Mouse (Mus musculus): ENCODE results near the gene Tmem132a. TPM values are rescaled to one million over a fixed set of nuclear protein-coding genes. Genes with fewer than 3 reads are reported as not detected.

The Tmem132a gene
- polyA plus RNA-seq, 1 experiment = 11.0 TPM

GRCm38 (mm10) chr19:10816462-10816861 lies 53.3 kb downstream of the Tmem132a start:
- H3K36me3 ChIP-seq (ENCODE audit: control insufficient read depth, insufficient read depth, low read length) = peaks cover 30% of the 10 kb centered on the region
- H3K27ac ChIP-seq (ENCODE audit: control insufficient read depth, insufficient read depth, low read length) = no peak overlapping the region
- DNase-seq = no peak
- TF ChIP-seq CTCF (IDR thresholded peaks at IDR 0.05; ENCODE audit: borderline replicate concordance, control insufficient read depth, extremely low read depth, insufficient read depth, low read length, poor library complexity) (no peak), POLR2A (IDR thresholded peaks at IDR 0.05; ENCODE audit: control insufficient read depth, extremely low read depth, insufficient read depth, low read length, poor library complexity) (no peak)
- 12% methylated on average over 2 of the region's 2 CpGs for WGBS
- H3K4me1 ChIP-seq (replicated peaks; ENCODE audit: control insufficient read depth, insufficient read depth, low read length) = peaks cover 21% of the 10 kb centered on the region
- H3K4me3 ChIP-seq (ENCODE audit: control insufficient read depth, insufficient read depth, low read length) = no peak overlapping the region
- H3K27me3 ChIP-seq (ENCODE audit: control insufficient read depth, insufficient read depth, low read length) = no peaks in the 10 kb centered on the region

- 93% methylated on average over 6 of the region's 6 CpGs for WGBS
- no peak overlapping the region for H3K27ac ChIP-seq (ENCODE audit: control insufficient read depth, insufficient read depth, low read length)
- TF ChIP-seq POLR2A (IDR thresholded peaks at IDR 0.05; ENCODE audit: control insufficient read depth, extremely low read depth, insufficient read depth, low read length, poor library complexity) (no peak), CTCF (IDR thresholded peaks at IDR 0.05; ENCODE audit: borderline replicate concordance, control insufficient read depth, extremely low read depth, insufficient read depth, low read length, poor library complexity) (no peak)
- H3K27me3 ChIP-seq (ENCODE audit: control insufficient read depth, insufficient read depth, low read length) = no peaks in the 10 kb centered on the region
- no peak overlapping the region for H3K4me3 ChIP-seq (ENCODE audit: control insufficient read depth, insufficient read depth, low read length)
- DNase-seq = no peak
- peaks cover 30% of the 10 kb centered on the region for H3K36me3 ChIP-seq (ENCODE audit: control insufficient read depth, insufficient read depth, low read length)
- peaks cover 17% of the 10 kb centered on the region for H3K4me1 ChIP-seq (replicated peaks; ENCODE audit: control insufficient read depth, insufficient read depth, low read length)
Measured at GRCm38 (mm10) chr19:10815871-10816270, 53.9 kb downstream of the Tmem132a start.

- H3K27ac ChIP-seq (ENCODE audit: control insufficient read depth, insufficient read depth, low read length) = no peak overlapping the region
- no peak for TF ChIP-seq CTCF (IDR thresholded peaks at IDR 0.05; ENCODE audit: borderline replicate concordance, control insufficient read depth, extremely low read depth, insufficient read depth, low read length, poor library complexity)
- no peak for TF ChIP-seq POLR2A (IDR thresholded peaks at IDR 0.05; ENCODE audit: control insufficient read depth, extremely low read depth, insufficient read depth, low read length, poor library complexity)
- 95% methylated on average over 7 of the region's 7 CpGs for WGBS
- H3K4me3 ChIP-seq (ENCODE audit: control insufficient read depth, insufficient read depth, low read length) = no peak overlapping the region
- peaks cover 20% of the 10 kb centered on the region for H3K4me1 ChIP-seq (replicated peaks; ENCODE audit: control insufficient read depth, insufficient read depth, low read length)
- DNase-seq = no peak
- peaks cover 33% of the 10 kb centered on the region for H3K36me3 ChIP-seq (ENCODE audit: control insufficient read depth, insufficient read depth, low read length)
- H3K27me3 ChIP-seq (ENCODE audit: control insufficient read depth, insufficient read depth, low read length) = no peaks in the 10 kb centered on the region
Measured at GRCm38 (mm10) chr19:10813905-10814304, 55.8 kb downstream of the Tmem132a start.

DNA sequence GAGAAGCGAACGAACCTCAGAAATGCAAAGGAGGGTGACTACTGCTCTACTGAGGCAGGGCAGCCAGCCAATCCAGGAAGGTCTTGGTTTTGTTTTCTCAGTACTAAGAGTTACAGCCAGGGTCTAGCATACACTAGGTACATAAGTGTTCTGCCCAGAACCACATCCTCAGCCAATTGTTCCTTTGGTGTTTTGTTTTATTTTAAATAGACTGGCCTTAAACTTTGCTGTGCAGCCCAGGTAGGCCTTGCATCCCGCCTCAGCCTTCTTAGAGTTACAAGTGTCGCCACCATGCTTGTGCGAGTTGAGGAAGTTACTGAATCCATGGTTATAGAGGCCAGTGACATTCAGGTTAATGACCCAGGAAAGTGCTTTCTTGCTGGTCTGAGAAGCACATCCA lies 56.7 kb downstream of the Tmem132a start:
- no peak overlapping the region for H3K4me3 ChIP-seq (ENCODE audit: control insufficient read depth, insufficient read depth, low read length)
- no peak overlapping the region for H3K27ac ChIP-seq (ENCODE audit: control insufficient read depth, insufficient read depth, low read length)
- peaks cover 37% of the 10 kb centered on the region for H3K36me3 ChIP-seq (ENCODE audit: control insufficient read depth, insufficient read depth, low read length)
- peaks cover 16% of the 10 kb centered on the region for H3K4me1 ChIP-seq (replicated peaks; ENCODE audit: control insufficient read depth, insufficient read depth, low read length)
- H3K27me3 ChIP-seq (ENCODE audit: control insufficient read depth, insufficient read depth, low read length) = no peaks in the 10 kb centered on the region
- WGBS = 93% methylated on average over 5 of the region's 5 CpGs
- DNase-seq = no peak
- no peak for TF ChIP-seq POLR2A (IDR thresholded peaks at IDR 0.05; ENCODE audit: control insufficient read depth, extremely low read depth, insufficient read depth, low read length, poor library complexity)
- TF ChIP-seq CTCF (IDR thresholded peaks at IDR 0.05; ENCODE audit: borderline replicate concordance, control insufficient read depth, extremely low read depth, insufficient read depth, low read length, poor library complexity) = no peak

GRCm38 (mm10) chr19:10811471-10811870 lies 58.3 kb downstream of the Tmem132a start:
- TF ChIP-seq POLR2A (IDR thresholded peaks at IDR 0.05; ENCODE audit: control insufficient read depth, extremely low read depth, insufficient read depth, low read length, poor library complexity) (no peak), CTCF (IDR thresholded peaks at IDR 0.05; ENCODE audit: borderline replicate concordance, control insufficient read depth, extremely low read depth, insufficient read depth, low read length, poor library complexity) (no peak)
- H3K4me1 ChIP-seq (replicated peaks; ENCODE audit: control insufficient read depth, insufficient read depth, low read length) = peaks cover 9% of the 10 kb centered on the region
- 52% methylated on average over 6 of the region's 6 CpGs for WGBS
- H3K27ac ChIP-seq (ENCODE audit: control insufficient read depth, insufficient read depth, low read length) = no peak overlapping the region
- DNase-seq = no peak
- H3K27me3 ChIP-seq (ENCODE audit: control insufficient read depth, insufficient read depth, low read length) = no peaks in the 10 kb centered on the region
- no peak overlapping the region for H3K4me3 ChIP-seq (ENCODE audit: control insufficient read depth, insufficient read depth, low read length)
- peaks cover 39% of the 10 kb centered on the region for H3K36me3 ChIP-seq (ENCODE audit: control insufficient read depth, insufficient read depth, low read length)

DNA sequence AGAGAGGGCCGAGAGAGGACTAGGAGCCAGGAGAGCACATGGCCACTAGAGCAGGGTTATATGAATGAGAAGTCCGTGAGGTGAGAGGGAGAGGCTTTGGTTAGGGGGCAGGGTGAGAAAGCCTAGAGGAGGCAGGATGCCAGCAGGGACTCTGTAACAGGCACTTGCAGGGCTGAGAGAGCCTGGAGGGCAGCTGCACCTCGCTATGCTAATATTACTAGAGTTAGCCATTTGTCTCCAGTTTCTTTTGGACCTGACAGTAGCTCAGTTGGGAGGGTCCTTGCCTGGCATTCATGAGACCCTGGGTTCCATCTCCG lies 59.6 kb downstream of the Tmem132a start:
- TF ChIP-seq POLR2A (IDR thresholded peaks at IDR 0.05; ENCODE audit: control insufficient read depth, extremely low read depth, insufficient read depth, low read length, poor library complexity) = no peak
- no peak for TF ChIP-seq CTCF (IDR thresholded peaks at IDR 0.05; ENCODE audit: borderline replicate concordance, control insufficient read depth, extremely low read depth, insufficient read depth, low read length, poor library complexity)
- 92% methylated on average over 4 of the region's 4 CpGs for WGBS
- DNase-seq = no peak
- H3K4me3 ChIP-seq (ENCODE audit: control insufficient read depth, insufficient read depth, low read length) = no peak overlapping the region
- H3K27me3 ChIP-seq (ENCODE audit: control insufficient read depth, insufficient read depth, low read length) = no peaks in the 10 kb centered on the region
- H3K4me1 ChIP-seq (replicated peaks; ENCODE audit: control insufficient read depth, insufficient read depth, low read length) = peaks cover 9% of the 10 kb centered on the region
- no peak overlapping the region for H3K27ac ChIP-seq (ENCODE audit: control insufficient read depth, insufficient read depth, low read length)
- peaks cover 33% of the 10 kb centered on the region for H3K36me3 ChIP-seq (ENCODE audit: control insufficient read depth, insufficient read depth, low read length)
